Mouse (Mus musculus): Measurements from ENCODE around the gene Hnrnpr. TPM values are rescaled to one million over a fixed set of nuclear protein-coding genes. Genes with fewer than 3 reads are reported as not detected.
A peak's percentile ranks its signal among the peaks of the same experiment; 100 is the strongest.

Gene Hnrnpr
- polyA plus RNA-seq, 1 experiment from 2014 or later, result 263 TPM

DNA sequence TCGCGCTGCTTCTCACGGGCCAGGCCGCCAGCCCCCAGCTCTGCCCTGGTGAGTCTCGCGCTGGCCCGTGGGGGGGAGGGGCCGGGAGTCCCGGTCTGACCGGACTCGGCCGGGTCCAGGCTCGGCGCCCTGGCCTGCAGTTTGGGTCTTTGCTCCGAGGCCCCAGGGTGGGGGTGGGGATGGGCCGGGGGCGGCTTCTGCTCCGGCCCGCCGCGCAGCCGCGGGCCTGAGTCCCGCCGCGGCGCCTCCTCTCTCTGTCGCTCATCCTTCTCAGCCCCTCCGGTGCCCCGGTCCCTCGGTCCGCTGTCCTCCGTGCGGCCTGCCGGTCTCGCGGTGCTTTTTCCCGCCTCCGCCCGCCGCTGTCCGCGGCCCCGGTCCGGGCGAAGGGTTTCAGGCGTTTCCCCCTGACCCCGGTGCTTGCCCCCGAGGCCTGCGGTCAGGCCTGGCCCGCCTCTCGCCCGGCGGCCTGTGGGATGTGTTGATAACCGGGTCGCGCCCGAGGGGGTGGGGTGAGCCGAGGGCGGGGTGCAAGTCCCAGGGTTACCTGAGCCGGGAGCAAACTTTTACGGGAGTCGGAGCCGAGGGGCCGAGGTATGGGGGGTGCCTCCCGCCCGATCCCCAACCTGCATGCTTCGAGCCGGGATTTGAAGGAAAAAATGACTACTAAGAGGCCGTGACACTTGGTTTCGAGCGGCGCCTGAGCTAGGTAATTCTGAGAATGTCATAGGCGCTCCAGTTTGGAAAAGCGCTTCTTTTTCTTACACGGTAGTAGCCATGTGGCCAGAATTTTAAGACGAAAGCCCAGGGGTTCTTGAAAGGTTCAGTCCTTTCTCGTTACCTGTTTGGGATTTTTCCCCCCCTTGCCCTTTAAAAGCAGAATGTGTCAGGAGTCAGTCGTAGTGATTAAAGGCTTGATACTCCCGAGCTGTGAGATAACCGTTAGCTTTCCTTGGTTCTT, 579 bp downstream of the Hnrnpr start:
- Histone ChIP-seq H3K4me2 (replicated peaks) (peak overlapping the region; percentile 68), H3K36me3 (peaks cover 1% of the 10 kb centered on the region; the same call in 1 of the 2 replicates), H3K4me3 (peak overlapping the region; percentile 99), H3K9me3 (no peaks in the 10 kb centered on the region), H3K4me1 (peaks cover 36% of the 10 kb centered on the region), H3K27me3 (no peaks in the 10 kb centered on the region), H3K9ac (peak overlapping the region; percentile 100), H3K27ac (peak overlapping the region; percentile 99)
- ATAC-seq (ENCODE audit: low FRiP score, low read depth), result peak; percentile 46
- WGBS, result under 1% methylated on average over 76 of the region's 81 CpGs

GRCm38 (mm10) chr4:136312616-136313015, 1.9 kb downstream of the Hnrnpr start:
- peaks cover 11% of the 10 kb centered on the region for H3K36me3 ChIP-seq
- ATAC-seq (ENCODE audit: low FRiP score, low read depth), result no peak
- H3K27ac ChIP-seq, result no peak overlapping the region
- H3K9me3 ChIP-seq, result no peaks in the 10 kb centered on the region
- WGBS, result 9% methylated on average over 4 of the region's 4 CpGs
- H3K4me2 ChIP-seq (replicated peaks), result peak overlapping the region; percentile 68
- H3K4me1 ChIP-seq, result peaks cover 36% of the 10 kb centered on the region
- no peaks in the 10 kb centered on the region for H3K27me3 ChIP-seq
- H3K9ac ChIP-seq, result peak overlapping the region; percentile 100
- peak overlapping the region; percentile 99 for H3K4me3 ChIP-seq

GRCm38 (mm10) chr4:136317667-136318066, 6.9 kb downstream of the Hnrnpr start:
- no peak overlapping the region for H3K4me3 ChIP-seq
- H3K9me3 ChIP-seq, result no peaks in the 10 kb centered on the region
- H3K36me3 ChIP-seq, result peaks cover 56% of the 10 kb centered on the region
- H3K4me2 ChIP-seq (replicated peaks), result no peak overlapping the region
- H3K27me3 ChIP-seq, result no peaks in the 10 kb centered on the region
- 93% methylated on average over 4 of the region's 4 CpGs for WGBS
- peaks cover 23% of the 10 kb centered on the region for H3K4me1 ChIP-seq
- no peak for ATAC-seq (ENCODE audit: low FRiP score, low read depth)
- H3K27ac ChIP-seq, result no peak overlapping the region
- H3K9ac ChIP-seq, result no peak overlapping the region

DNA sequence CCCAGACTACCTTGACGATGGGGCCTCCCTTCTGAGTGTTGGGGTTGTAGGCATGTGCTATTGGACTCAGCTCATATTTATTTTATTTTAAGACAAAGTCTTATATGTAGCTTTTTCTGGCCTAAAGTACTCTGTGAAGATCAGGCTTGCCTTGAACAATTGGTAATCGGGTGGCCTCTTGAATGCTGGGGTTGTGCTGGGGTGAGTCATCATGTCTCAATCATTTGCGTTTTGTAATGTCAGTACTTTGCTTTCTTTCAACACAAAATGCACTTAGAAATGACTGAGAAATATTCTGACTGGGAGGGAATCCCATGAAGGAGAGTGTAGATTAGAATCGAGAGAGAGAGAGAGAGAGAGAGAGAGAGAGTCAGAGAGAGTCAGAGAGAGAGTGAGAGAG, 9.3 kb downstream of the Hnrnpr start:
- no peak overlapping the region for H3K4me2 ChIP-seq (replicated peaks)
- no peak for ATAC-seq (ENCODE audit: low FRiP score, low read depth)
- H3K9me3 ChIP-seq, result no peaks in the 10 kb centered on the region
- H3K4me3 ChIP-seq, result no peak overlapping the region
- H3K4me1 ChIP-seq, result peaks cover 2% of the 10 kb centered on the region
- 93% methylated on average over 4 of the region's 4 CpGs for WGBS
- H3K9ac ChIP-seq, result no peak overlapping the region
- no peaks in the 10 kb centered on the region for H3K27me3 ChIP-seq
- peaks cover 68% of the 10 kb centered on the region for H3K36me3 ChIP-seq
- H3K27ac ChIP-seq, result no peak overlapping the region

- ATAC-seq (ENCODE audit: low FRiP score, low read depth), result no peak
- WGBS, result 52% methylated on average over 2 of the region's 2 CpGs
- no peaks in the 10 kb centered on the region for H3K4me1 ChIP-seq
- no peak overlapping the region for H3K27ac ChIP-seq
- no peak overlapping the region for H3K9ac ChIP-seq
- no peak overlapping the region for H3K4me3 ChIP-seq
- H3K27me3 ChIP-seq, result no peaks in the 10 kb centered on the region
- no peaks in the 10 kb centered on the region for H3K9me3 ChIP-seq
- peaks cover 72% of the 10 kb centered on the region for H3K36me3 ChIP-seq
- H3K4me2 ChIP-seq (replicated peaks), result no peak overlapping the region
Observed at GRCm38 (mm10) chr4:136324226-136324625, 13.5 kb downstream of the Hnrnpr start.

GRCm38 (mm10) chr4:136327238-136327637, 16.5 kb downstream of the Hnrnpr start:
- H3K4me3 ChIP-seq, result no peak overlapping the region
- no peaks in the 10 kb centered on the region for H3K9me3 ChIP-seq
- no peak for ATAC-seq (ENCODE audit: low FRiP score, low read depth)
- no peaks in the 10 kb centered on the region for H3K27me3 ChIP-seq
- H3K4me2 ChIP-seq (replicated peaks), result no peak overlapping the region
- H3K27ac ChIP-seq, result no peak overlapping the region
- H3K36me3 ChIP-seq, result peaks cover 64% of the 10 kb centered on the region
- H3K4me1 ChIP-seq, result no peaks in the 10 kb centered on the region
- 82% methylated on average over 5 of the region's 5 CpGs for WGBS
- H3K9ac ChIP-seq, result no peak overlapping the region

DNA sequence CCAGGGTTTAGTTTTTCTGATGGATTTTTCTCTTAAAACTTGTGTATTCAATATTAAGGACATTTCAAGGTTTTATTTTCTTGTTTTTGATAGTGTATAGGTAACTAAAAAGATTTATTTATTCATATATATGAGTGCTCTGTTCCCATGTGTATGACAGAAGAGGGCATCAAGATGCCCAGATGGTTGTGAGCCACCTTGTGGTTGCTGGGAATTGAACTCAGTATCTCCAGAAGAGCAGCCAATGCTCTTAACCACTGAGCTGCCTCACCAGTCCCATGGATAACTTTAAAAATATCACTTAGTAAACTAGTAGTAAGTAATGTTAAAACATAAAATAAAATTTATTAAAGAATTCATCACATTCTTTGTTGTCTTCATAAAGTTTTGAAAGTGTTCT, 17.4 kb downstream of the Hnrnpr start:
- H3K4me2 ChIP-seq (replicated peaks), result no peak overlapping the region
- peaks cover 69% of the 10 kb centered on the region for H3K36me3 ChIP-seq
- no peaks in the 10 kb centered on the region for H3K27me3 ChIP-seq
- no peaks in the 10 kb centered on the region for H3K9me3 ChIP-seq
- ATAC-seq (ENCODE audit: low FRiP score, low read depth), result no peak
- H3K9ac ChIP-seq, result no peak overlapping the region
- no peak overlapping the region for H3K27ac ChIP-seq
- no peak overlapping the region for H3K4me3 ChIP-seq
- H3K4me1 ChIP-seq, result no peaks in the 10 kb centered on the region

DNA sequence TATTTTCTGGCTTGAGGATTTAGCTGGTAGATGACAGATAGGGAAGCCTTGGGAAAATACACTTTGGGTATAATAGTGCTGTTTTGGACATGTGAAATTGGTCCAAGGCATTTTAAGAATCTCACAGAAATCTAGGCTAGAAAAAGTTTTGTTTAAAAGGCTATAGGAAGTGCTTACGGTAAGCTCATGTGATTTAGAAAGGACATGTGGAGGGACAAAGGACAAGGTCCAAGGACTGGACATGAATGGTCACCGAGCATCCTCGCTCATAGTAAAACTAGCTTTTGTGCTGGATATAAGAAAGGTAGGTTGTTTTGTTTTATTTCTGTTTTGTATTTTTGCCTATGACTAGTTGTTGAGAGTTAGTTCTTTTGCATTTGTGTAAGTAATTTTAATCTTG, 21.0 kb downstream of the Hnrnpr start:
- Histone ChIP-seq H3K4me1 (no peaks in the 10 kb centered on the region), H3K27ac (no peak overlapping the region), H3K9me3 (no peaks in the 10 kb centered on the region), H3K27me3 (no peaks in the 10 kb centered on the region), H3K4me3 (no peak overlapping the region), H3K4me2 (replicated peaks) (no peak overlapping the region), H3K9ac (no peak overlapping the region), H3K36me3 (peaks cover 72% of the 10 kb centered on the region)
- 97% methylated on average over 3 of the region's 3 CpGs for WGBS
- no peak for ATAC-seq (ENCODE audit: low FRiP score, low read depth)

GRCm38 (mm10) chr4:136333191-136333590, 22.4 kb downstream of the Hnrnpr start:
- WGBS, result 90% methylated on average over 3 of the region's 3 CpGs
- no peak overlapping the region for H3K4me2 ChIP-seq (replicated peaks)
- no peak for ATAC-seq (ENCODE audit: low FRiP score, low read depth)
- no peaks in the 10 kb centered on the region for H3K4me1 ChIP-seq
- no peak overlapping the region for H3K27ac ChIP-seq
- peaks cover 69% of the 10 kb centered on the region for H3K36me3 ChIP-seq
- no peak overlapping the region for H3K4me3 ChIP-seq
- H3K9ac ChIP-seq, result no peak overlapping the region
- no peaks in the 10 kb centered on the region for H3K9me3 ChIP-seq
- no peaks in the 10 kb centered on the region for H3K27me3 ChIP-seq

DNA sequence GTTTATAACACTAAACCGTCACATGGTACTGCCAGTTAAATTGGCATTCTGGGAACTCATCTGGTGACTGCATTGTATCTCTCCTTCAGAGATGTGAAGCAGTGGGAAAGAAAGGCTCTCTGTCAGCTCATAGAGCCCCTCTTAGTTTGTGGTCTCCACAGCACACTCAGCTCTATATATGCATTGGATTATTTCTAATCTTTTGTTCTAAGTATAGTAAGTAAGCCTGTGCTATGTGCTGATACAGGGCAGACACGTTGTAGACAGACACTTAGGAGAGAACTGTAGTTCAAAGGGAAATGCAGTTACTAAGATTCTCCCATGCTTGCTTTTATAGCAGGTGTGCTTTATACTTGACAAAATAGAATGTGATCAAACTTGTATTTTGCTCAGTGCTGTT, 24.3 kb downstream of the Hnrnpr start:
- Histone ChIP-seq H3K36me3 (peaks cover 67% of the 10 kb centered on the region), H3K4me2 (replicated peaks) (no peak overlapping the region), H3K9ac (no peak overlapping the region), H3K4me3 (no peak overlapping the region), H3K27ac (no peak overlapping the region), H3K9me3 (no peaks in the 10 kb centered on the region), H3K27me3 (no peaks in the 10 kb centered on the region), H3K4me1 (no peaks in the 10 kb centered on the region)
- ATAC-seq (ENCODE audit: low FRiP score, low read depth), result no peak
- WGBS, result 83% methylated on average over 2 of the region's 2 CpGs

DNA sequence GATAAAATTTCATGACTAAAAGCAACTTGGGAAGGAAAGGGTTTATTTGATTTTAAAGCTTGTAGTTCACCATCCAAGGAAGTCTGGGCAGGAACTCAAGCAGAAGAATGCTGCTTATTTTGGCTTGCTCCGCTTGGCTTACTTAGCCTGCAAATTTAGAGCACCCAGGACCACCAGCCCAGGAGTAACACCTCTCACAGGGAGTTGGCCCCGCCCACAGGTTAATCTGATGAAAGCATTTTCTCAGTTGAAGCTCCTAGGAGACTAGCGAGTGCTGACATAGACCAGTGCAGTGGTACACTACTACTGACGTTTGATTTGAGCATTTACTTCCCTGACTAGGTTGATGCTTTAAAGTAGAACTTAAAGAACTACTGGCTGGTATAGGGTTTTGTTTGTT, 26.4 kb downstream of the Hnrnpr start:
- Histone ChIP-seq H3K27me3 (no peaks in the 10 kb centered on the region), H3K27ac (no peak overlapping the region), H3K36me3 (peaks cover 53% of the 10 kb centered on the region), H3K9ac (no peak overlapping the region), H3K4me3 (no peak overlapping the region), H3K4me1 (no peaks in the 10 kb centered on the region), H3K9me3 (no peaks in the 10 kb centered on the region), H3K4me2 (replicated peaks) (no peak overlapping the region)
- 71% methylated on average over 4 of the region's 4 CpGs for WGBS
- no peak for ATAC-seq (ENCODE audit: low FRiP score, low read depth)

DNA sequence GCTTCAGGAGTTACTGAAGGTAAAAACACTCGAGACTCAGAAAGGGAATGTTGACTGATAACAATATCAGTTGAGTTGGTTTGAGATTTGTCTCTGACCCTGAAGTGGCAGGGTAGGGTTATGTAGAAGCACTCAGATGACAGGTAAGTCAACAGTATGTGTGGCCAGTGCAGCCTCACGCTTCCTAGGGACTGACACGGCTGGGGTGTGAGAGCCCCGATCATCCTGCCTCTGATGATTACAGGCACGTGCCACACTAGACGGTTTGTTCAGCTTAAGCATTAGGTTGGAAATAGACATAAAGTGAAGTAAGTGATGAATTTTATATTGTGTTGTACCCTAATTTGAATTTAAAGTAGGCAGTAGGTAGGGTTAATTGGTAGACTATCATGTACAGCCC, 38.9 kb downstream of the Hnrnpr start:
- 95% methylated on average over 6 of the region's 6 CpGs for WGBS
- Histone ChIP-seq H3K4me2 (replicated peaks) (no peak overlapping the region), H3K36me3 (peaks cover 79% of the 10 kb centered on the region), H3K27me3 (no peaks in the 10 kb centered on the region), H3K4me3 (no peak overlapping the region), H3K9me3 (no peaks in the 10 kb centered on the region), H3K9ac (no peak overlapping the region), H3K4me1 (no peaks in the 10 kb centered on the region), H3K27ac (no peak overlapping the region)
- ATAC-seq (ENCODE audit: low FRiP score, low read depth), result no peak

GRCm38 (mm10) chr4:136357026-136357425, 46.3 kb downstream of the Hnrnpr start:
- no peak overlapping the region for H3K4me3 ChIP-seq
- 77% methylated on average over 6 of the region's 6 CpGs for WGBS
- H3K9ac ChIP-seq, result no peak overlapping the region
- H3K4me2 ChIP-seq (replicated peaks), result no peak overlapping the region
- no peaks in the 10 kb centered on the region for H3K9me3 ChIP-seq
- H3K36me3 ChIP-seq, result peaks cover 87% of the 10 kb centered on the region
- H3K27me3 ChIP-seq, result no peaks in the 10 kb centered on the region
- no peak for ATAC-seq (ENCODE audit: low FRiP score, low read depth)
- no peak overlapping the region for H3K27ac ChIP-seq
- H3K4me1 ChIP-seq, result no peaks in the 10 kb centered on the region

Data from limb, embryonic 13.5 days (tissue).